Mouse (Mus musculus): ENCODE data around the gene Fam228a. TPM values are rescaled to one million over a fixed set of nuclear protein-coding genes. Genes with fewer than 3 reads are reported as not detected.

The Fam228a gene
- polyA plus RNA-seq, 1 experiment from 2014 or later, result 0.12 TPM

GRCm38 (mm10) chr12:4744486-4744885 lies 6.3 kb upstream of the Fam228a start:
- no peak overlapping the region for H3K4me3 ChIP-seq (replicated peaks; ENCODE audit: low read depth, low read length)
- DNase-seq (ENCODE audit: low spot score), result no peak
- no peaks in the 10 kb centered on the region for H3K9me3 ChIP-seq (replicated peaks; ENCODE audit: low read length)
- H3K9ac ChIP-seq (ENCODE audit: low read depth, low read length), result no peak overlapping the region
- no peak overlapping the region for H3K27ac ChIP-seq
- 88% methylated on average over 10 of the region's 10 CpGs for WGBS
- ATAC-seq (replicated peaks; ENCODE audit: low FRiP score, low read depth), result no peak
- no peaks in the 10 kb centered on the region for H3K4me1 ChIP-seq (replicated peaks; ENCODE audit: insufficient read depth, low read length)
- no peaks in the 10 kb centered on the region for H3K27me3 ChIP-seq (ENCODE audit: insufficient read depth, low read length)
- no peak overlapping the region for H3K4me2 ChIP-seq (ENCODE audit: low read length)
- no peaks in the 10 kb centered on the region for H3K36me3 ChIP-seq (ENCODE audit: insufficient read depth, low read length)
- no peak for TF ChIP-seq CTCF (IDR thresholded peaks at IDR 0.05; ENCODE audit: low read depth)

GRCm38 (mm10) chr12:4742183-4742582 lies 4.0 kb upstream of the Fam228a start:
- Histone ChIP-seq H3K36me3 (ENCODE audit: insufficient read depth, low read length) (no peaks in the 10 kb centered on the region), H3K27ac (no peak overlapping the region), H3K27me3 (ENCODE audit: insufficient read depth, low read length) (no peaks in the 10 kb centered on the region), H3K9me3 (replicated peaks; ENCODE audit: low read length) (no peaks in the 10 kb centered on the region), H3K4me2 (ENCODE audit: low read length) (no peak overlapping the region), H3K4me3 (replicated peaks; ENCODE audit: low read depth, low read length) (no peak overlapping the region), H3K9ac (ENCODE audit: low read depth, low read length) (no peak overlapping the region), H3K4me1 (replicated peaks; ENCODE audit: insufficient read depth, low read length) (no peaks in the 10 kb centered on the region)
- WGBS, result 96% methylated on average over 3 of the region's 3 CpGs
- TF ChIP-seq CTCF (IDR thresholded peaks at IDR 0.05; ENCODE audit: low read depth), result peak; percentile 32; the same call in 1 of the 2 replicates
- ATAC-seq (replicated peaks; ENCODE audit: low FRiP score, low read depth), result no peak
- no peak for DNase-seq (ENCODE audit: low spot score)

GRCm38 (mm10) chr12:4740823-4741222 lies 2.6 kb upstream of the Fam228a start:
- 81% methylated on average over 7 of the region's 7 CpGs for WGBS
- Histone ChIP-seq H3K27me3 (ENCODE audit: insufficient read depth, low read length) (no peaks in the 10 kb centered on the region), H3K36me3 (ENCODE audit: insufficient read depth, low read length) (no peaks in the 10 kb centered on the region), H3K4me1 (replicated peaks; ENCODE audit: insufficient read depth, low read length) (no peaks in the 10 kb centered on the region), H3K27ac (no peak overlapping the region), H3K4me3 (replicated peaks; ENCODE audit: low read depth, low read length) (no peak overlapping the region), H3K9me3 (replicated peaks; ENCODE audit: low read length) (no peaks in the 10 kb centered on the region), H3K4me2 (ENCODE audit: low read length) (no peak overlapping the region), H3K9ac (ENCODE audit: low read depth, low read length) (no peak overlapping the region)
- DNase-seq (ENCODE audit: low spot score), result no peak
- no peak for TF ChIP-seq CTCF (IDR thresholded peaks at IDR 0.05; ENCODE audit: low read depth)
- ATAC-seq (replicated peaks; ENCODE audit: low FRiP score, low read depth), result no peak

- H3K27ac ChIP-seq, result no peak overlapping the region
- no peaks in the 10 kb centered on the region for H3K4me1 ChIP-seq (replicated peaks; ENCODE audit: insufficient read depth, low read length)
- H3K36me3 ChIP-seq (ENCODE audit: insufficient read depth, low read length), result no peaks in the 10 kb centered on the region
- no peak for TF ChIP-seq CTCF (IDR thresholded peaks at IDR 0.05; ENCODE audit: low read depth)
- peak; percentile 46 for DNase-seq (ENCODE audit: low spot score)
- ATAC-seq (replicated peaks; ENCODE audit: low FRiP score, low read depth), result no peak
- H3K27me3 ChIP-seq (ENCODE audit: insufficient read depth, low read length), result no peaks in the 10 kb centered on the region
- H3K9me3 ChIP-seq (replicated peaks; ENCODE audit: low read length), result no peaks in the 10 kb centered on the region
- no peak overlapping the region for H3K9ac ChIP-seq (ENCODE audit: low read depth, low read length)
- H3K4me3 ChIP-seq (replicated peaks; ENCODE audit: low read depth, low read length), result no peak overlapping the region
- 23% methylated on average over 4 of the region's 4 CpGs for WGBS
- H3K4me2 ChIP-seq (ENCODE audit: low read length), result no peak overlapping the region
Measured at GRCm38 (mm10) chr12:4732332-4732731, 5.9 kb downstream of the Fam228a start.

- TF ChIP-seq CTCF (IDR thresholded peaks at IDR 0.05; ENCODE audit: low read depth), result no peak
- Histone ChIP-seq H3K4me1 (replicated peaks; ENCODE audit: insufficient read depth, low read length) (no peaks in the 10 kb centered on the region), H3K9me3 (replicated peaks; ENCODE audit: low read length) (no peaks in the 10 kb centered on the region), H3K27ac (no peak overlapping the region), H3K4me3 (replicated peaks; ENCODE audit: low read depth, low read length) (no peak overlapping the region), H3K4me2 (ENCODE audit: low read length) (no peak overlapping the region), H3K27me3 (ENCODE audit: insufficient read depth, low read length) (no peaks in the 10 kb centered on the region), H3K36me3 (ENCODE audit: insufficient read depth, low read length) (no peaks in the 10 kb centered on the region), H3K9ac (ENCODE audit: low read depth, low read length) (no peak overlapping the region)
- DNase-seq (ENCODE audit: low spot score) (peak; percentile 17), ATAC-seq (replicated peaks; ENCODE audit: low FRiP score, low read depth) (no peak)
- WGBS, result 42% methylated on average over 4 of the region's 4 CpGs
Measured at GRCm38 (mm10) chr12:4731629-4732028, 6.6 kb downstream of the Fam228a start.

- no peaks in the 10 kb centered on the region for H3K27me3 ChIP-seq (ENCODE audit: insufficient read depth, low read length)
- ATAC-seq (replicated peaks; ENCODE audit: low FRiP score, low read depth) (no peak), DNase-seq (ENCODE audit: low spot score) (no peak)
- no peak overlapping the region for H3K4me3 ChIP-seq (replicated peaks; ENCODE audit: low read depth, low read length)
- H3K9me3 ChIP-seq (replicated peaks; ENCODE audit: low read length), result no peaks in the 10 kb centered on the region
- H3K27ac ChIP-seq, result no peak overlapping the region
- WGBS, result 94% methylated on average over 3 of the region's 3 CpGs
- H3K9ac ChIP-seq (ENCODE audit: low read depth, low read length), result no peak overlapping the region
- no peaks in the 10 kb centered on the region for H3K4me1 ChIP-seq (replicated peaks; ENCODE audit: insufficient read depth, low read length)
- no peak overlapping the region for H3K4me2 ChIP-seq (ENCODE audit: low read length)
- no peaks in the 10 kb centered on the region for H3K36me3 ChIP-seq (ENCODE audit: insufficient read depth, low read length)
- TF ChIP-seq CTCF (IDR thresholded peaks at IDR 0.05; ENCODE audit: low read depth), result no peak
Measured at GRCm38 (mm10) chr12:4729165-4729564, 9.1 kb downstream of the Fam228a start.
